Mouse (Mus musculus) neural tube, embryonic 14.5 days (tissue): ENCODE results near the gene Npl. TPM values are rescaled to one million over a fixed set of nuclear protein-coding genes. Genes with fewer than 3 reads are reported as not detected.
"Not testable (repeated sequence)": the region's sequence is repeated elsewhere in the genome, so short reads cannot be mapped to it uniquely, and the experiment has no call there.

Source experiments
- ATAC-seq: fragments of 200-750 bp; cut with Nextera tagmentation; 2 replicates; pipeline ENCODE4 v1.8.0; 2017; ENCODE audit warnings: low read depth, mild to moderate bottlenecking, moderate TSS enrichment, moderate library complexity
- H3K27ac ChIP-seq: fragments of 300-500 bp; sonication (generic); 2 replicates; pipeline ENCODE4 v1.5.1; 2014; ENCODE audit warnings: low read depth, mild to moderate bottlenecking, control low read depth, low read length, moderate library complexity, mixed read lengths
- H3K27me3 ChIP-seq: fragments of 300-500 bp; sonication (generic); 2 replicates; pipeline ENCODE4 v1.6.1; 2014; ENCODE audit warnings: low read length; ENCODE audit not compliant: control insufficient read depth, insufficient read depth
- H3K36me3 ChIP-seq: fragments of 300-500 bp; sonication (generic); 2 replicates; pipeline ENCODE4 v1.6.1; 2014; ENCODE audit warnings: low read length, mixed read lengths; ENCODE audit not compliant: control insufficient read depth, insufficient read depth
- H3K4me1 ChIP-seq: fragments of 300-500 bp; sonication (generic); 2 replicates; pipeline ENCODE4 v1.6.1; 2014; ENCODE audit warnings: low read length; ENCODE audit not compliant: control insufficient read depth, insufficient read depth
- H3K4me2 ChIP-seq: fragments of 300-500 bp; sonication (generic); 2 replicates; pipeline ENCODE4 v1.6.1; 2014; ENCODE audit warnings: mild to moderate bottlenecking, low read depth, low read length, control low read depth
- H3K4me3 ChIP-seq: fragments of 300-500 bp; sonication (generic); 2 replicates; pipeline ENCODE4 v1.5.1; 2014; ENCODE audit warnings: low read depth, low read length, control low read depth, mixed read lengths
- H3K9ac ChIP-seq: fragments of 300-500 bp; sonication (generic); replicated peaks from 2 replicates; pipeline ENCODE4 v1.6.1; 2014; ENCODE audit warnings: low read depth, mild to moderate bottlenecking, control low read depth, low read length, mixed read lengths
- H3K9me3 ChIP-seq: fragments of 300-500 bp; sonication (generic); 2 replicates; pipeline ENCODE4 v1.6.1; 2016; ENCODE audit warnings: low read length; ENCODE audit not compliant: control insufficient read depth
- WGBS: fragments of 180-500 bp; shearing (Covaris S2); extraction: QIAGEN DNeasy Blood & Tissue Kit; methylation state at CpG from one replicate; pipeline ENCODE4 v1.1.7; 2014; 5-methylcytosine and 5-hydroxymethylcytosine counted together
- polyA plus RNA-seq: library from polyadenylated mRNA; unstranded; fragments of >200 nt; fragmentation: Nextera tagmentation; extraction: Ambion mirVana; gene quantifications from 2 replicates; pipeline ENCODE4 v1.2.1, GENCODE M21; 2014

Npl gene
- polyA plus RNA-seq, 1 experiment from 2014 or later, result 14.4 TPM

DNA sequence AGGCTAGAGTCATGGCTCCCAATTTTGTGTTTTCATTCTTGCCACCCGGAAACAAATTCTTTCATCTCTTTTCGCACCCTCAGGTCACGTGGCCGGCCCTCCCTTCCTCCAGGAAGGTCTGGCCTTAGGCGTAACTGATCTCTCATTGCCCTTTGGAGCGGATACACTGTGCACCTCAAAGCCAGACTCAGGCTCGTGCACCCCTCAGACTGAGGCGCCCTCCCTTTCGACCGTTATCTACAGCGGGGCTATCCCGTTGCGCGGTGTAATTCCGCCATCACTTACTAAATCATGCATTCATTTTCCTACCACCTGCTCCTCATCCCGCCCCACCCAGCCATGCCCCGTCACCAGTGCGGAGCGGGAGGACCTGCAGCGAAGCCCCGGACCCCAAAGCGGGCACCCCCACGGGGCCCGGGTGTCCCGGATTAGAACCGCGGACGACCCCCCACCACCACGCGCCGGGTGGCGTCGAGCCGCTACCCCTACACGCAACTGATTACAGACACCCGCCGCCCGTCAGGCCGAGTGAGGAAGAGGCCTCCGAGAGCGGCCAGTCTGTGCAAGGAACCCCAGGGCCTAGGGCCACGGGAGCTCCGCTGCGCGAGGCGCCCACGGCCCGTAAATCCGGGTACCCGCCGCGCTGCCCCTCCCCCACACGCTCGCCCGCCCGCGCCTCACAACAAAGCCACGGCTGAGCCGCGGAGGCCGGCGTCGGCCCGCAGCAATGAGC lies 62.9 kb downstream of the Npl start:
- under 1% methylated on average over 63 of the region's 64 CpGs for WGBS
- Histone ChIP-seq H3K9ac (peak overlapping the region; percentile 98), H3K4me2 (peak overlapping the region; percentile 67), H3K27me3 (no peaks in the 10 kb centered on the region), H3K36me3 (no peaks in the 10 kb centered on the region), H3K27ac (peak overlapping the region; percentile 93), H3K9me3 (no peaks in the 10 kb centered on the region), H3K4me3 (peak overlapping the region; percentile 99), H3K4me1 (peaks cover 20% of the 10 kb centered on the region)
- peak; percentile 88 for ATAC-seq

DNA sequence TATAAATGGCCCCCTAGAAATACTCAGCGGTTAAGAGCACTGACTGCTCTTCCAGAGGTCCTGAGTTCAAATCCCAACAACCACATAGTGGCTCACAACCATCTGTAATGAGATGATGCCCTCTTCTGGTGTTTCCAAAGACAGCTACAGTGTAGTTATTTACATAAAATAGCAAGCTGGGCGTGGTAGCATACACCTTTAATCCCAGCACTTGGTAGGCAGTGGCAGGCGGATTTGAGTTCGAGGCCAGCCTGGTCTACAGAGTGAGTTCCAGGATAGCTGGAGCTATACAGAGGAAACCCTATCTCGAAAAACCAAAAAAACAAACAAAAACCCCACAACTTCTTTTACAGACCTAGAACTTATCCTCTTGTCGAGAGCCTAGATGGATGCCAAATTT lies 63.7 kb downstream of the Npl start:
- H3K9ac ChIP-seq, result peak overlapping the region; percentile 98
- H3K27ac ChIP-seq, H3K36me3 ChIP-seq, H3K27me3 ChIP-seq, ATAC-seq, H3K9me3 ChIP-seq: not testable (repeated sequence)
- H3K4me3 ChIP-seq, result peak overlapping the region; percentile 99
- H3K4me1 ChIP-seq, result peaks cover 20% of the 10 kb centered on the region
- WGBS, result 7% methylated on average over 6 of the region's 6 CpGs
- peak overlapping the region; percentile 67 for H3K4me2 ChIP-seq

DNA sequence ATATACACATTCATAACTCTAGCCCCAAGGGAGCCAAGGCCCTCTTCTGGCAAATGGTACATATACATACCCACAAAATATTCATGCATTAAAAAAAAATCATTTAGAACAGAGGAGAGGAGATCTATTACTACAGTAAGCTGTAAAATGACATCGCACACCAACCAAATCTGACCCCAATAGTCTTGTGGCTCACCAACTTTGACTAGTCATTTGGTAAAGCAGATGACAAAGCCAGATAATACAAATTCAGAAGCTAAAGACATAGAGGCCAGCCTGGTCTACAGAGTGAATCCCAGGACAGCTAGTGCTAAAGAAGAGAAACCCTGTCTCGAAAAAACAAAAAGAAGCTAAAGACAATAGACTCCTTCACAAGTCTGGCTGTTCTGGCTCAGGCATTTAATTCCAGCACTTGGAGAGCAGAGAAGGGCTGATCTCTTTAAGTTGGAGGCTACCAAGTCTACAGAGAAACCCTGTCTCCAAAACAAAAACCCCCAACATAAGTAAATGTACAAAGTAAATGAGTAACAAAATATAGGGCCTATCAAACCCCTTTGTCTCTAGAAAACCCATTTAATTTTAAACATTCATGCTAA lies 64.5 kb downstream of the Npl start:
- no peak overlapping the region for H3K27ac ChIP-seq
- H3K36me3 ChIP-seq, result peaks cover 7% of the 10 kb centered on the region; the same call in 1 of the 2 replicates
- no peaks in the 10 kb centered on the region for H3K27me3 ChIP-seq
- H3K9ac ChIP-seq, result no peak overlapping the region
- peaks cover 20% of the 10 kb centered on the region for H3K4me1 ChIP-seq
- peak overlapping the region; percentile 67 for H3K4me2 ChIP-seq
- ATAC-seq, result no peak
- 42% methylated on average over 2 of the region's 2 CpGs for WGBS
- H3K4me3 ChIP-seq, result peak overlapping the region; percentile 99
- no peaks in the 10 kb centered on the region for H3K9me3 ChIP-seq

DNA sequence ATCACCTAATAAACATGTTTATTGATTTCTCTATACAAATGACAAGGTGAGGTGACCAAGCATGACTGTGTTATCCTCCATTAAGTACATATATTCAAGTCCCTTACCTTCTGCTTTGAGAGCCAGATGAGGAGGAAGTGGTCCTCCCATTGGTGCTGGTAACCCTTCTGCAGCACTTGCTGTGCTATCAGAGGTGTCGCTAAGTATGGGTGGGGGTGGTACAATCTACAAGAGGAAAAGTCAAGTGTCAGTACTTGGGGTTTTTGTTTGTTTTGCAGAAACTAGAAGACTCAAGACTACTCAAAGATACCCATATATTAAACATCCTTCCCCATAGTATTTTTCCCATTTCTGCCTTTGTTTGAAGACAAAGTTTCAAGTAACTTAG lies 68.8 kb downstream of the Npl start:
- 0 out of 2 replicates have a peak, but pooled peaks have one; percentile 10 for ATAC-seq

DNA sequence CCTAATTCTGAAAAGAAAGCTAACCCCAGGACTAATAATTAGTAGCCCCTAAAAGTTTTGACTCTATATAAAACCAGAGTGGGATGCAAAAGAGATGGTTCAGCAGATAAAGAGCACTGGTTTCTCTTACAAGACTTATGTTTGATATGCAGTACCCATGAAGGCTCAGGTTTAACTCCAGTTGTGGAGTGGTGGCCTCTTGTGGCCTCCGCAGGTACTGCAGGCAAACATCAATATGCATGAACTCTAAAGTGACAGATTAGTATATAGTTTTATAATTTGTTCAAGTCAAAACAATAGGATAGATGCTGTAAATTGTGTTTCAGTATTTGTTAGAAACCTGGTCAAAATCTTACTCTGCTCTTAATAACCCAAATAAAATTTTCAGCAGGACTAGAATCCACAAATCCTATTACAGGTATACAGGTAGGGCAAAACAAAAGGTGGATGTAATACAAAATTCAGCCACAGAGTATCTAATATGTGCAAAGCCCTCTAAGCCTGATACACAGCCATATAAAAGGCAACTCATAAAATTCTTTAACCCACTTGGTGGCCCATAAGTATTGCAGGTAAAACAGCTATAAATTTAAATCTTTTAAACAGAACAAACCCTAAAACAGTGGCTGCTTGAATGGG lies 69.3 kb downstream of the Npl start:
- Histone ChIP-seq H3K27ac (no peak overlapping the region), H3K27me3 (no peaks in the 10 kb centered on the region), H3K4me3 (no peak overlapping the region), H3K36me3 (peaks cover 39% of the 10 kb centered on the region), H3K4me2 (no peak overlapping the region), H3K4me1 (peaks cover 14% of the 10 kb centered on the region), H3K9me3 (no peaks in the 10 kb centered on the region), H3K9ac (no peak overlapping the region)
- 0 out of 2 replicates have a peak, but pooled peaks have one; percentile 32 for ATAC-seq
- WGBS, result 53% methylated on average over 1 of the region's 1 CpGs

More for the DNA sequence above, 68.8 kb downstream of the Npl start:
- peaks cover 18% of the 10 kb centered on the region for H3K4me1 ChIP-seq
- H3K9ac ChIP-seq, result no peak overlapping the region
- no peaks in the 10 kb centered on the region for H3K27me3 ChIP-seq
- WGBS, result 65% methylated on average over 1 of the region's 1 CpGs
- no peak overlapping the region for H3K4me3 ChIP-seq
- H3K4me2 ChIP-seq, result no peak overlapping the region
- no peak overlapping the region for H3K27ac ChIP-seq
- H3K9me3 ChIP-seq, result no peaks in the 10 kb centered on the region
- peaks cover 38% of the 10 kb centered on the region for H3K36me3 ChIP-seq

DNA sequence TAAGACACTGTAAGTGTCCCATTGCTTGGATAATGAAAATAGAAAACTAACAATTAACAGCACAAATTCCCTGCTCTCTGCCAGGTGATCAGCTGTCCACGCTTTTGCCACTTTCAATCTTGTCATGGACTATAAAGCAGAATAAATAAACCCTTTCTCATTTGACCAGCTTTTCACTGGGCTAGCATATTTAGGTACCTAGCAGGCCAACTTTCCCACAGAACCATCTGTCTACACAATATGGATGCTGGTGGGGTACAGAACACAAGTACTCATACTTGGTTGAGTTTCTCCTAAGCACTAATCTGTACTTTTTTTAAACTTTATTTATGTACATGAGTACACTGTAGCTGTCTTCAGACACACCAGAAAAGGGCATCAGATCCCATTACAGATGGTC lies 70.5 kb downstream of the Npl start:
- 71% methylated on average over 1 of the region's 1 CpGs for WGBS
- Histone ChIP-seq H3K4me3 (no peak overlapping the region), H3K9ac (no peak overlapping the region), H3K9me3 (no peaks in the 10 kb centered on the region), H3K36me3 (peaks cover 48% of the 10 kb centered on the region), H3K4me1 (0 out of 2 replicates have a peak, but pooled peaks cover 2% of the 10 kb centered on the region), H3K4me2 (no peak overlapping the region), H3K27ac (no peak overlapping the region), H3K27me3 (no peaks in the 10 kb centered on the region)
- no peak for ATAC-seq

DNA sequence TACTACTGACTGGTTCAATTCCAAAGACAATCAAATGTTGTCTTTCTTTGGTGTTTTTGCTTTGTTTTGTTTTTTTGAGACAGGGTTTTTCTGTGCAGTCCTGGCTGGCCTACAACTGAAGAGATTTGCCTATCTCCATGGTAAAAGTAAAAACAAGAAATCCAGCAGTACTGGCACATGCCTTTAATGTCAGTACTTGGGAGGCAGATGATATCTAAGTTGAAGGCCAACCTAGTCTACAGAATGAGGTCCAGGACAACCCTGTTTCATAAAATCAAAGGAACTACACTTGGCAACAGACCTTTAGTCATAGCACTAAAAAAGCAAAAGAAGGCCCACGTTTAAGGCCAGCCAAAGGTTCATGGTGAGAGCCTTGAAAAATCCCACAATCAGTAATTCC lies 88.0 kb downstream of the Npl start:
- no peak overlapping the region for H3K9ac ChIP-seq
- peaks cover 86% of the 10 kb centered on the region for H3K36me3 ChIP-seq
- H3K4me2 ChIP-seq, result no peak overlapping the region
- H3K27me3 ChIP-seq, result no peaks in the 10 kb centered on the region
- ATAC-seq, result no peak
- H3K9me3 ChIP-seq, result no peaks in the 10 kb centered on the region
- no peak overlapping the region for H3K27ac ChIP-seq
- WGBS, result 97% methylated on average over 1 of the region's 1 CpGs
- no peaks in the 10 kb centered on the region for H3K4me1 ChIP-seq
- H3K4me3 ChIP-seq, result no peak overlapping the region

DNA sequence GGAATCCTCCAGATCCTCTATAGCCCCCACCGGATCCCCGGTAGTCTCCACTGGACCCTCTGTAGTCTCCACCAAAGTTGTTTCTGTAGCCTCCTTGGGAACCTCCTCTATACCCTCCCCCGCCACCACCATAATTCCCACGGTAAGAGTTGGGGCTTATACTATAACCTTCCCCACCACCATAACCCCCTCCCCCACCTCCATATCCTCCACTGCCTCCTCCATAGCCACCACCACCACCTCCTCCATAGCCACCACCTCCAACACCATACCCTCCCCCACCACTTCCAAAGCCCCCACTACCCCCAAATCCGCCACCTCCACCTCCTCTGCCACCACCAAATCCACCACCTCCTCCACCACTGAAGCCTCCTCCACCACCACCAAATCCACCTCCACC lies 93.7 kb downstream of the Npl start:
- Histone ChIP-seq H3K36me3 (peaks cover 59% of the 10 kb centered on the region), H3K9ac (no peak overlapping the region), H3K4me3 (no peak overlapping the region), H3K4me2 (no peak overlapping the region), H3K27ac (no peak overlapping the region), H3K4me1 (no peaks in the 10 kb centered on the region), H3K27me3 (no peaks in the 10 kb centered on the region), H3K9me3 (no peaks in the 10 kb centered on the region)
- ATAC-seq, result no peak
- 94% methylated on average over 5 of the region's 5 CpGs for WGBS

DNA sequence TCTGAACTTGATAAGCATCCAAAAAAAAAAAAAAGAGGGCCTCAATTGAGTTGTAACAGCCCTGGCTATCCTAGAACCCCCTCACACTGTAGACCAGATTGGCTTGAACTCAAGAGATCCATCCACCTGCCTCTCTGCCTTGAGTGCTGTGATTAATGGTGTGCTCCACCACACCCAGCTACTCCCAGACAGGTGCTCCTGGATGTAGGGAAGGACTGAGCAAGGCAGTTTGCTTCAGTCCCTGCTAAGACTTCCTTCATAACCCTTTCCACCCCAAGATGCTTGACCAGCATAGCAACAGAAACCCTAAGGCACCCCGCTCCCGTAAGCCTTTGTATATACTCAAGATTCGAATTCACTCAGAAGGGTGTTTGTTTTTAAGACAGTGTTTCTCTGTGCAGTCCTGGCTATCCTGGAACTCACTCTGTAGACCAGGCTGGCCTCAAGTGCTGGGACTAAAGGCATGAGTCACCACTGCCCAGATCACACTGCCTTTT lies 96.7 kb downstream of the Npl start:
- H3K4me2 ChIP-seq, result no peak overlapping the region
- H3K27me3 ChIP-seq, result no peaks in the 10 kb centered on the region
- no peak overlapping the region for H3K27ac ChIP-seq
- H3K4me3 ChIP-seq, result no peak overlapping the region
- H3K9ac ChIP-seq, result no peak overlapping the region
- WGBS, result 89% methylated on average over 3 of the region's 3 CpGs
- H3K36me3 ChIP-seq, result peaks cover 36% of the 10 kb centered on the region
- ATAC-seq, result no peak
- H3K9me3 ChIP-seq, result no peaks in the 10 kb centered on the region
- H3K4me1 ChIP-seq, result no peaks in the 10 kb centered on the region
